Mouse (Mus musculus) bone marrow macrophage, adult 2 months (primary cell): ENCODE data around the gene Atp6v0b.

Source experiments
- CTCF ChIP-seq: IDR thresholded peaks from 2 replicates; pipeline ENCODE4 v1.5.1; 2012; ENCODE audit warnings: low read depth, mild to moderate bottlenecking, low read length, moderate library complexity
- POLR2A ChIP-seq: IDR thresholded peaks from 2 replicates; pipeline ENCODE4 v1.6.1; 2012; ENCODE audit warnings: mild to moderate bottlenecking, low read depth, low read length, borderline replicate concordance

DNA sequence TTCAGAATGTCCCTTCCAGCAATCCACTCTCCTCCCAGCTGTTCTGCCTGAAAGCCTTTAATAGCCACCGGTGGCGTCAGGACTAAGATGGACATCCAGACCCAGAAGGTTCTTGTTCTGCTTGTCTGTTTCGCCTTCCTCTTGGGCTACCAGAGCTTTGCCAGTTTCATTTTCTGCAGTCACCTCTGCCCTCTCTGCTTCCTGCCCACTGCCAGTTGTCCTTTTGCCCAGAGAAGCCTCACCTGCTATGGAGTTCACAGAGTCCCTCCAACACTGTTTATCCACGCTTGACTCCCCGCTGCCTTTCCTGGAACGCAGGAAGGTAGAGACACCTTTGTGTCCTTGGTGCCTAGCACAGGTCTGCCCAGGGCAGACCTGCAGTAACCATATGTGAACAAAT is 47.8 kb downstream of the Atp6v0b start:
- TF ChIP-seq CTCF (no peak), POLR2A (no peak)
